Mouse (Mus musculus): ENCODE results near the gene Gbx1.

- TF ChIP-seq EP300 (optimal IDR thresholded peaks at IDR 0.05) (no peak), CTCF (IDR thresholded peaks at IDR 0.05; ENCODE audit: low read depth) (no peak)
Observed at GRCm38 (mm10) chr5:24477909-24478308, 49.1 kb downstream of the Gbx1 start.

Data from stomach, postnatal 0 days (tissue).